Mouse (Mus musculus): ENCODE data around the gene Lama2. TPM values are rescaled to one million over a fixed set of nuclear protein-coding genes. Genes with fewer than 3 reads are reported as not detected.
A peak's percentile ranks its signal among the peaks of the same experiment; 100 is the strongest.

Lama2 gene
- total and polyA plus RNA-seq, 2 experiments from 2014 or later: 5.6 to 18.2 TPM

DNA sequence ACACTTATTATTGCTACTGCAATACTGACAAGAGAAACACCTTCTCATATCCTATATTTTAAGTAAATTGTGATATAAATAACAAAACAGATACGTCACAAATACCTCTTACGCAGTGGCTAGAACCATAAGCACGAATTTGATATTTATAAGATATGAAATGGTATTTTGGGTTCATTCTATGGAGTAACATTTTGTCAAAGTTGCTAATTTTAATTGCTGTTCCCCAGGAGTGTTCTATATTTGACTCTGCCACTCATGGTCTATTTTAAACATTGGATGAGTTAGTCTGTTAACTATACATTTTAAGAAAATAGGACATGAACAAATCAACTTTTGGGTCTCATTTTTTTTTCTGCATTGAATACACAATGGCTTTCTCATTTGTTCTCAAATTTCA, 469.3 kb downstream of the Lama2 start:
- WGBS: 89% methylated on average over 3 of the region's 3 CpGs
- ATAC-seq (no peak), DNase-seq (ENCODE audit: low spot score) (no peak)
- no peak overlapping the region for H3K27ac ChIP-seq
- no peak for TF ChIP-seq CTCF (IDR thresholded peaks at IDR 0.05; ENCODE audit: low read depth)
- no peaks in the 10 kb centered on the region for H3K36me3 ChIP-seq (ENCODE audit: insufficient read depth, low read length)
- no peak overlapping the region for H3K4me2 ChIP-seq (ENCODE audit: low read depth, low read length)
- no peaks in the 10 kb centered on the region for H3K27me3 ChIP-seq (ENCODE audit: insufficient read depth, low read length)
- no peak overlapping the region for H3K9ac ChIP-seq (replicated peaks; ENCODE audit: low read length)
- no peak overlapping the region for H3K4me3 ChIP-seq (ENCODE audit: low read length)
- no peaks in the 10 kb centered on the region for H3K4me1 ChIP-seq (ENCODE audit: insufficient read depth, low read length)
- no peaks in the 10 kb centered on the region for H3K9me3 ChIP-seq (ENCODE audit: low read length)

- no peak for ATAC-seq
- DNase-seq (ENCODE audit: low spot score): peak; percentile 12
- Histone ChIP-seq H3K36me3 (ENCODE audit: insufficient read depth, low read length) (no peaks in the 10 kb centered on the region), H3K9me3 (ENCODE audit: low read length) (no peaks in the 10 kb centered on the region), H3K4me3 (ENCODE audit: low read length) (no peak overlapping the region), H3K4me1 (ENCODE audit: insufficient read depth, low read length) (no peaks in the 10 kb centered on the region), H3K27me3 (ENCODE audit: insufficient read depth, low read length) (no peaks in the 10 kb centered on the region), H3K9ac (replicated peaks; ENCODE audit: low read length) (no peak overlapping the region), H3K27ac (no peak overlapping the region), H3K4me2 (ENCODE audit: low read depth, low read length) (no peak overlapping the region)
- 23% methylated on average over 3 of the region's 3 CpGs for WGBS
- no peak for TF ChIP-seq CTCF (IDR thresholded peaks at IDR 0.05; ENCODE audit: low read depth)
Measured at GRCm38 (mm10) chr10:27140422-27140821, 479.1 kb downstream of the Lama2 start.

- Histone ChIP-seq H3K27me3 (ENCODE audit: insufficient read depth, low read length) (no peaks in the 10 kb centered on the region), H3K9ac (replicated peaks; ENCODE audit: low read length) (no peak overlapping the region), H3K27ac (no peak overlapping the region), H3K4me2 (ENCODE audit: low read depth, low read length) (no peak overlapping the region), H3K4me1 (ENCODE audit: insufficient read depth, low read length) (no peaks in the 10 kb centered on the region), H3K9me3 (ENCODE audit: low read length) (no peaks in the 10 kb centered on the region), H3K36me3 (ENCODE audit: insufficient read depth, low read length) (no peaks in the 10 kb centered on the region), H3K4me3 (ENCODE audit: low read length) (no peak overlapping the region)
- no peak for DNase-seq (ENCODE audit: low spot score)
- 97% methylated on average over 1 of the region's 1 CpGs for WGBS
- no peak for ATAC-seq
- TF ChIP-seq CTCF (IDR thresholded peaks at IDR 0.05; ENCODE audit: low read depth): no peak
Measured at GRCm38 (mm10) chr10:27135768-27136167, 483.8 kb downstream of the Lama2 start.

DNA sequence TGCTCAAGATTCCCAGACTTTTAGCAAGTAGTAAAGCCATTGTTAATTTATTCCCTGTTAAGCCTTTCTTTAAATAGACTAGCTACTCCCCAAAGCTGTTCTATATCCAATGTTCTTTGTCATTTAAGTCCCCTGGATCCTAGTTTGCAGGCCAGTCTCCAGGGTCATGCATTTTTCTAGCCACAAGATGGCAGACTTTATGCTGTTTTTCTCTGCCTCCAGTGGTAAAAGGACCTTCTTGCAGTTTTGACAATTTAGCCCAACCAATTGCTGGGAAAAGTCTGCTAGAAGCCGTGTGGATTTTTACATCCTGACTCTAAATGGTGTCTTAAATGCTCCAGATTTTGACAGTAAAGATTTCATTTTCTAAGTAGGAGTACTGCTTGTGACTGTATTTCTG, 486.4 kb downstream of the Lama2 start:
- no peak overlapping the region for H3K9ac ChIP-seq (replicated peaks; ENCODE audit: low read length)
- H3K9me3 ChIP-seq (ENCODE audit: low read length): no peaks in the 10 kb centered on the region
- H3K4me2 ChIP-seq (ENCODE audit: low read depth, low read length): no peak overlapping the region
- peak; percentile 91 for TF ChIP-seq CTCF (IDR thresholded peaks at IDR 0.05; ENCODE audit: low read depth)
- WGBS: 4% methylated on average over 1 of the region's 1 CpGs
- no peaks in the 10 kb centered on the region for H3K27me3 ChIP-seq (ENCODE audit: insufficient read depth, low read length)
- no peaks in the 10 kb centered on the region for H3K36me3 ChIP-seq (ENCODE audit: insufficient read depth, low read length)
- no peak overlapping the region for H3K4me3 ChIP-seq (ENCODE audit: low read length)
- no peak overlapping the region for H3K27ac ChIP-seq
- DNase-seq (ENCODE audit: low spot score): peak; percentile 90
- ATAC-seq: peak; percentile 85
- no peaks in the 10 kb centered on the region for H3K4me1 ChIP-seq (ENCODE audit: insufficient read depth, low read length)

DNA sequence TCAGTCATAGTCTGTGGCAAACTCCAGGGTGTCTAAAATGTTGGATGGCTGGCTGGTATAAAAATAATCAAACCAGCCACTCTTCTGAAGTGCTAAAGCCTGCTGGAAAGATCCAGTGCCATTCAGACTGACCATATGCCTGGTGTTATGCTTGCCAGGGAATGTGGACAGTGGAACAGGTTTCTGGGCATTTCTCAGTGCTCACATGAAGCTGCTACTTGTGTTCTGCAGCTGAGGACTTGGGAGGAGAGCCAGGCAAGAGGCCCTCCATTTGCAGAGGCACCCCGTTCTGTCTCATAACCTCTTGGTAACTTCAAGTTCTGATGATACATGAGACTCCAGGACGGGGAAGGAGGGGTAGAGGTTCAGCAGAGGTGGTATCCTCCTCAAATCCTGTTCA, 492.1 kb downstream of the Lama2 start:
- H3K27ac ChIP-seq: no peak overlapping the region
- ATAC-seq: 0 out of 2 replicates have a peak, but pooled peaks have one; percentile 56

DNA sequence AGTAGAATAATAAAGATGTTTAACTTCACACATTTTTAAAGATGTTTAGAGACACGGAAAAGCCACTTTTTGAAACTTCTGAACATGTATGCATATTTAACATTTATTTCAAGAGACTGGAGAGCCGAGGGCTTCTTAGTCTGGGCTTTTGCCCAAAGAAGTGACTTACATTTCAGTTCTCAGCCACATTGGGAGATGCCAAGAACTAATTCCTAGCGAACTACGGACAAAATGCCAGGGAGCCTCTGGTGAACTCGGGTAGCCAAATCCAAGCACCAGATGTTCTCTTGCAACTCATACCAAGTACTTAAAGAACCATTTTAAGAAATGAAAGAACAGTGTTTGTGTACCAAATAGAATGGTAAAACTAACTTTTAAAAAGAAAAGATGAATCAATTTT, 495.8 kb downstream of the Lama2 start:
- no peaks in the 10 kb centered on the region for H3K9me3 ChIP-seq (ENCODE audit: low read length)
- no peaks in the 10 kb centered on the region for H3K27me3 ChIP-seq (ENCODE audit: insufficient read depth, low read length)
- 58% methylated on average over 5 of the region's 5 CpGs for WGBS
- TF ChIP-seq CTCF (IDR thresholded peaks at IDR 0.05; ENCODE audit: low read depth): no peak
- no peak for ATAC-seq
- no peak overlapping the region for H3K27ac ChIP-seq
- no peaks in the 10 kb centered on the region for H3K4me1 ChIP-seq (ENCODE audit: insufficient read depth, low read length)
- no peak overlapping the region for H3K4me2 ChIP-seq (ENCODE audit: low read depth, low read length)
- DNase-seq (ENCODE audit: low spot score): peak; percentile 34
- H3K36me3 ChIP-seq (ENCODE audit: insufficient read depth, low read length): no peaks in the 10 kb centered on the region
- no peak overlapping the region for H3K9ac ChIP-seq (replicated peaks; ENCODE audit: low read length)
- H3K4me3 ChIP-seq (ENCODE audit: low read length): no peak overlapping the region

More for the DNA sequence above, 492.1 kb downstream of the Lama2 start:
- Histone ChIP-seq H3K4me1 (ENCODE audit: insufficient read depth, low read length) (no peaks in the 10 kb centered on the region), H3K27me3 (ENCODE audit: insufficient read depth, low read length) (no peaks in the 10 kb centered on the region), H3K4me2 (ENCODE audit: low read depth, low read length) (no peak overlapping the region), H3K9me3 (ENCODE audit: low read length) (no peaks in the 10 kb centered on the region), H3K4me3 (ENCODE audit: low read length) (no peak overlapping the region), H3K36me3 (ENCODE audit: insufficient read depth, low read length) (no peaks in the 10 kb centered on the region), H3K9ac (replicated peaks; ENCODE audit: low read length) (no peak overlapping the region)
- DNase-seq (ENCODE audit: low spot score): peak; percentile 67
- TF ChIP-seq CTCF (IDR thresholded peaks at IDR 0.05; ENCODE audit: low read depth): no peak
- 56% methylated on average over 2 of the region's 2 CpGs for WGBS

- TF ChIP-seq CTCF (IDR thresholded peaks at IDR 0.05; ENCODE audit: low read depth): no peak
- Histone ChIP-seq H3K9ac (replicated peaks; ENCODE audit: low read length) (no peak overlapping the region), H3K36me3 (ENCODE audit: insufficient read depth, low read length) (no peaks in the 10 kb centered on the region), H3K27me3 (ENCODE audit: insufficient read depth, low read length) (no peaks in the 10 kb centered on the region), H3K4me1 (ENCODE audit: insufficient read depth, low read length) (no peaks in the 10 kb centered on the region), H3K27ac (no peak overlapping the region), H3K9me3 (ENCODE audit: low read length) (no peaks in the 10 kb centered on the region), H3K4me3 (ENCODE audit: low read length) (no peak overlapping the region), H3K4me2 (ENCODE audit: low read depth, low read length) (no peak overlapping the region)
- DNase-seq (ENCODE audit: low spot score): no peak
- WGBS: 91% methylated on average over 3 of the region's 3 CpGs
- no peak for ATAC-seq
Measured at GRCm38 (mm10) chr10:27117815-27118214, 501.7 kb downstream of the Lama2 start.
